Mouse (Mus musculus) lung, adult 2 months (tissue): ENCODE results near the gene Plekha8.

Source experiments
- CTCF ChIP-seq: fragments of 200-500 bp; IDR thresholded peaks from 2 replicates; pipeline ENCODE4 v1.5.1; 2011; ENCODE audit warnings: mild to moderate bottlenecking, low read length, control low read depth; ENCODE audit not compliant: insufficient read depth
- POLR2A ChIP-seq: fragments of 200-500 bp; IDR thresholded peaks from 2 replicates; pipeline ENCODE4 v1.6.1; 2011; ENCODE audit warnings: low read depth, mild to moderate bottlenecking, control low read depth, low read length, borderline replicate concordance; ENCODE audit errors: extremely low read depth

DNA sequence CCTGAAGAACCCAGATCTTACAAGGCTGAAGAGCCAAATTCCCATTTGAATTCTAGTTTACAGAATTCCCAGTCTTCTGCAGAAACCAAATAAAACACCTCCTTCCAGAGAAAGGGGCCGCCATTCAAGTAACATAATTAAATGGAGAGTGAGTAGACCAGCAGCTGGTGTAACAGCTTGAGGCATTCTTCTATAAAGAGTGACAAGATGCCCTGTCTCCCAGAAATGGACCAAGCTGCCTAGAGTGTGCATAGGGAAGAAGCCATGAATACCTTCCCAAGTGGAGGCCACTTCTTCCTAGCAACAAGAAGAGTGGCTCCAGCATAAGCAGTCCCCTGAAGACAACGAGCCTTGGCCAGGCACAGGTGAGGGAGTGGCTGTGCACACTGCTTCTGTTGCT is 47.0 kb downstream of the Plekha8 start:
- no peak for TF ChIP-seq CTCF
- TF ChIP-seq POLR2A: no peak
